Mouse (Mus musculus) megakaryocyte-erythroid progenitor cell, adult 5 weeks (primary cell): Measurements from ENCODE around the gene Gprc5a. TPM values are rescaled to one million over a fixed set of nuclear protein-coding genes. Genes with fewer than 3 reads are reported as not detected.

Experiments used
- polyA plus RNA-seq: library from polyadenylated mRNA; stranded (reverse); fragments of >175 nt; gene quantifications from 2 replicates; pipeline ENCODE4 v1.2.3, GENCODE M21; 2012

Gene Gprc5a
- 0.21 and 0.34 TPM in 2 replicates for polyA plus RNA-seq

GRCm38 (mm10) chr6:135065236-135065957, at the start of gene Gprc5a:
Gene Gprc5a (plus strand): TSS chr6:135065651.

GRCm38 (mm10) chr6:135118183-135118582, 52.7 kb downstream of the Gprc5a start, which contains the start of gene Gprc5d:
Gene Gprc5d (minus strand): TSS chr6:135118283.

Other genes starting within 250 kb of the Gprc5a start
- 1.1 and 4.2 TPM in 2 replicates for gene Crebl2, start 235.5 kb upstream of the Gprc5a start, polyA plus RNA-seq
- 4.8 and 5.4 TPM in 2 replicates for gene Gpr19, start 167.1 kb upstream of the Gprc5a start, polyA plus RNA-seq
- gene Cdkn1b, start 145.2 kb upstream of the Gprc5a start, polyA plus RNA-seq: 45.5 and 46.2 TPM in 2 replicates
- gene Apold1, start 83.9 kb upstream of the Gprc5a start, polyA plus RNA-seq: 0.16 and 0.37 TPM in 2 replicates
- gene Ddx47, start 54.0 kb upstream of the Gprc5a start, polyA plus RNA-seq: 10.0 and 13.2 TPM in 2 replicates
- gene Gprc5d, start 52.6 kb downstream of the Gprc5a start, polyA plus RNA-seq: not detected in 2 replicates
- gene Fam234b, start 132.3 kb downstream of the Gprc5a start, polyA plus RNA-seq: 3.9 and 5.2 TPM in 2 replicates
- 3.8 and 4.3 TPM in 2 replicates for gene Hebp1, start 132.4 kb downstream of the Gprc5a start, polyA plus RNA-seq
- gene Gsg1, start 188.7 kb downstream of the Gprc5a start, polyA plus RNA-seq: not detected in 2 replicates
- not detected in 2 replicates for gene Pbp2, start 244.8 kb downstream of the Gprc5a start, polyA plus RNA-seq